Mouse (Mus musculus): ENCODE data around the gene Gm28047.

DNA sequence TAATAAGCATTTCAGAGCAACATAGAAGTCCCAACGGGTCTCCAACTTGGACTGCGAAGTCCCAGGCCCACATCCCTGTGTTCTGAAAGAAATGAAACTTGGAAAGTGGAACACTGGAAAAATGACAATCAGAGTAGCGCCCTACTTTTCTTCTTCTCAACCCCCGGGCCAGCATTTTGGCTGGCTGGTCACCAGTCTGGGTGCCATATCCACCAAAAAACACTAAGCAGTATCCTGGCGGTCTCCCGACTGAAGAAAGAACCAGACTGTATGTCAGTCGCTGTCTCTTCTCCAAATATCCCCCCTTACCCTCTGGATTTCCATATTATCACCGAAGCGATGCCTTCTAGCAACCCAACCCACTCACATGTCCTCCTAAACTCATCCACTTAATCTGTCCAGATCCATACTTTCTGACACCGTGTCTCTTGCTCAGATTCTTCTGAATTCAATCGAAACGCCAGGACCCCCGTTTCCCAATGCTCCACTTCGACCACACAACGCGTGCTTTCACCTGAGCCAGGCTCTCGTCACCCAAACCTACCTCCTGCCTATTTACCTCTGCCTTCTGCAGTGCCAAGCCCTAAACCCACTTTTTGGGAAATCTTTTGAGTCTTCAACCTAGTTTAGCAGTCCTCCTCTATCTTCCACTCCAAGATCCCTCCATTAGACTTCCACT, 437 bp downstream of the Gm28047 start:
- no peak for TF ChIP-seq GATA1 (IDR thresholded peaks at IDR 0.05; ENCODE audit: low read length)
- no peak for TF ChIP-seq TAL1 (IDR thresholded peaks at IDR 0.05; ENCODE audit: low read length)

All from erythroblast, embryonic 14.5 days (primary cell).